23 mouse cellular contexts compared by ENCODE assay signal in the genomic region with DNA sequence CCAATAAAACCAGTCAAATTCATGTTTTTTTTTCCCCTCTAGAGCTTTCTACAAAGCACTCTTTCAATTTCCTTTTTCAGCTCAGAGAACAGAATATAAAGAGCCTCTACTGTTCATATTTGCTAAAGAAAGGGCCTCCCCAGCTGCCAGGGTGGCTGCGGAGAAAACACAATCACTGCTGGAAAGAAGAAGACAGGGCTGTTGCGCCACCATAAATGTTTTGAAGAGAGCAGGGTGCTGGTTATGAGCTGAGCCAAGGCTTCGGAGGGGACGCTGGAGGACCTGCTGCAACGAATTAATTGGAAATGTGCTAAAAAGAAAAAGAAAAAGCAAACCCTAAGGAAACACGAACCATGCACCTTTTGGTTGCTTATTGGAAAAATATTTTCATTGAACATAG.
DNase-seq lines count a peak whose midpoint lies in the region; ATAC-seq lines count a peak whose summit lies in the region.
"Had no signal": no experiment of that assay in that cellular context is flagged by ENCODE, and none has a peak within 500 bp of the region (broad histone marks: within the 10 kb centered on the region; RNA-seq: fewer than 3 reads in every experiment).

No protein-coding gene starts in this region.

- H3K27ac ChIP-seq in heart, embryonic 13.5 days (replicated peaks), result peak overlapping the region; percentile 83
- 0 out of 2 replicates have a peak overlapping the region, but pooled peaks have one; percentile 63 for H3K27ac ChIP-seq in embryonic facial prominence, embryonic 15.5 days (replicated peaks)
- peak overlapping the region; percentile 85 for H3K27ac ChIP-seq in lung, embryonic 15.5 days
- H3K27ac ChIP-seq: hindbrain, embryonic 10.5 days; hindbrain, postnatal 0 days; kidney, postnatal 0 days; liver, embryonic 12.5 days; macrophage had no signal

- WGBS in heart, embryonic 13.5 days, result 79% methylated on average over 6 of the region's 6 CpGs
- 62% methylated on average over 6 of the region's 6 CpGs for WGBS in embryonic facial prominence, embryonic 15.5 days
- WGBS in lung, embryonic 15.5 days, result 41% methylated on average over 6 of the region's 6 CpGs

- no peaks in the 10 kb centered on the region for H3K36me3 ChIP-seq in heart, embryonic 13.5 days
- no peaks in the 10 kb centered on the region for H3K36me3 ChIP-seq in embryonic facial prominence, embryonic 15.5 days
- H3K36me3 ChIP-seq in lung, embryonic 15.5 days, result no peaks in the 10 kb centered on the region
- H3K36me3 ChIP-seq: G1E; hindbrain, embryonic 10.5 days; liver, embryonic 12.5 days; stomach, embryonic 15.5 days had no signal

- H3K4me3 ChIP-seq in heart, embryonic 13.5 days, result no peak overlapping the region
- no peak overlapping the region for H3K4me3 ChIP-seq in embryonic facial prominence, embryonic 15.5 days (replicated peaks)
- no peak overlapping the region for H3K4me3 ChIP-seq in lung, embryonic 15.5 days
- H3K4me3 ChIP-seq: hindbrain, embryonic 10.5 days; liver, embryonic 12.5 days; stomach, embryonic 15.5 days had no signal

- no peaks in the 10 kb centered on the region for H3K9me3 ChIP-seq in heart, embryonic 13.5 days
- no peaks in the 10 kb centered on the region for H3K9me3 ChIP-seq in embryonic facial prominence, embryonic 15.5 days (replicated peaks)
- H3K9me3 ChIP-seq in lung, embryonic 15.5 days, result no peaks in the 10 kb centered on the region
- H3K9me3 ChIP-seq: hindbrain, embryonic 10.5 days; liver, embryonic 12.5 days; stomach, embryonic 15.5 days had no signal

- no peak overlapping the region for H3K9ac ChIP-seq in heart, embryonic 13.5 days
- no peak overlapping the region for H3K9ac ChIP-seq in embryonic facial prominence, embryonic 15.5 days
- H3K9ac ChIP-seq in lung, embryonic 15.5 days, result no peak overlapping the region
- H3K9ac ChIP-seq: liver, embryonic 12.5 days; stomach, embryonic 15.5 days had no signal

- no peaks in the 10 kb centered on the region for H3K27me3 ChIP-seq in heart, embryonic 13.5 days (replicated peaks)
- H3K27me3 ChIP-seq in embryonic facial prominence, embryonic 15.5 days, result 0 out of 2 replicates have a peak, but pooled peaks cover 4% of the 10 kb centered on the region
- H3K27me3 ChIP-seq in lung, embryonic 15.5 days, result no peaks in the 10 kb centered on the region
- H3K27me3 ChIP-seq: liver, embryonic 12.5 days; stomach, embryonic 15.5 days had no signal

- ATAC-seq in heart, embryonic 13.5 days (ENCODE audit: extremely low read depth, insufficient number of reproducible peaks, low FRiP score, low TSS enrichment), result no peak
- no peak for ATAC-seq in embryonic facial prominence, embryonic 15.5 days (ENCODE audit: insufficient number of reproducible peaks, low FRiP score, low TSS enrichment, low read depth)
- ATAC-seq in lung, embryonic 15.5 days (ENCODE audit: borderline replicate concordance, extremely low read depth, low FRiP score, low TSS enrichment), result no peak
- ATAC-seq: forebrain, embryonic 16.5 days; hindbrain, postnatal 0 days; liver, embryonic 12.5 days; Patski had no signal

- peaks cover 38% of the 10 kb centered on the region for H3K4me1 ChIP-seq in heart, embryonic 13.5 days
- peaks cover 19% of the 10 kb centered on the region for H3K4me1 ChIP-seq in embryonic facial prominence, embryonic 15.5 days
- peaks cover 37% of the 10 kb centered on the region for H3K4me1 ChIP-seq in lung, embryonic 15.5 days
- H3K4me1 ChIP-seq: liver, embryonic 12.5 days had no signal

- no peak for DNase-seq in heart, postnatal 4 days
- peak; percentile 64 for DNase-seq in lung, postnatal 36 days
- DNase-seq in frontal cortex, postnatal 25 days (ENCODE audit: low spot score in 2 of 2), result no peak
- DNase-seq in right cerebral cortex, postnatal 36 days (ENCODE audit: low spot score in 2 of 2), result no peak
- DNase-seq: adrenal gland, postnatal 36 days; B cell, adult 2 months; cerebellum, adult 11 months; gastrocnemius, postnatal 14 days; kidney, adult 2 months; left cerebral cortex, postnatal 4 days; thymus, postnatal 25 days had no signal

- no peak overlapping the region for H3K4me2 ChIP-seq in heart, embryonic 13.5 days
- no peak overlapping the region for H3K4me2 ChIP-seq in embryonic facial prominence, embryonic 15.5 days (replicated peaks)
- no peak overlapping the region for H3K4me2 ChIP-seq in lung, embryonic 15.5 days
- H3K4me2 ChIP-seq: liver, embryonic 12.5 days; stomach, embryonic 15.5 days had no signal
